Mouse (Mus musculus) cerebellum, adult 9-11 months (tissue): ENCODE data around the gene AI413582.

Experiments used
- DNase-seq: peaks from one replicate; pipeline ENCODE4 v3.0.0; 2022

The AI413582 gene

GRCm38 (mm10) chr17:27555075-27555511, 10.5 kb downstream of the AI413582 start:
- DNase-seq: peak; percentile 76

GRCm38 (mm10) chr17:27554062-27554960, 11.2 kb downstream of the AI413582 start:
- peak; percentile 31 for DNase-seq

GRCm38 (mm10) chr17:27552215-27553201, 13.0 kb downstream of the AI413582 start:
- peak; percentile 70 for DNase-seq

GRCm38 (mm10) chr17:27551393-27551940, 14.1 kb downstream of the AI413582 start:
- DNase-seq: peak; percentile 23

- DNase-seq: peak; percentile 50
Measured at GRCm38 (mm10) chr17:27549234-27549633, 16.3 kb downstream of the AI413582 start.

GRCm38 (mm10) chr17:27547253-27547868, 18.2 kb downstream of the AI413582 start:
- no peak for DNase-seq

- no peak for DNase-seq
Measured at GRCm38 (mm10) chr17:27546574-27547085, 18.9 kb downstream of the AI413582 start.

GRCm38 (mm10) chr17:27545991-27546390, 19.6 kb downstream of the AI413582 start:
- no peak for DNase-seq

GRCm38 (mm10) chr17:27544551-27544950, 21.0 kb downstream of the AI413582 start:
- DNase-seq: no peak

- peak; percentile 53 for DNase-seq
Measured at GRCm38 (mm10) chr17:27541984-27542383, 23.6 kb downstream of the AI413582 start.

GRCm38 (mm10) chr17:27541261-27541660, 24.3 kb downstream of the AI413582 start:
- no peak for DNase-seq

- peak; percentile 86 for DNase-seq
Measured at GRCm38 (mm10) chr17:27534718-27535117, 30.8 kb downstream of the AI413582 start.

- DNase-seq: no peak
Measured at GRCm38 (mm10) chr17:27533354-27533753, 32.2 kb downstream of the AI413582 start.

GRCm38 (mm10) chr17:27532095-27532494, 33.5 kb downstream of the AI413582 start:
- DNase-seq: no peak

- DNase-seq: no peak
Measured at GRCm38 (mm10) chr17:27528767-27529166, 36.8 kb downstream of the AI413582 start.

GRCm38 (mm10) chr17:27528030-27528429, 37.5 kb downstream of the AI413582 start:
- DNase-seq: no peak

- no peak for DNase-seq
Measured at GRCm38 (mm10) chr17:27527188-27527587, 38.4 kb downstream of the AI413582 start.

- DNase-seq: peak; percentile 40
Measured at GRCm38 (mm10) chr17:27523121-27523520, 42.4 kb downstream of the AI413582 start.

- no peak for DNase-seq
Measured at GRCm38 (mm10) chr17:27521303-27521702, 44.3 kb downstream of the AI413582 start, which contains the start of gene Grm4. Gene Grm4 (minus strand): TSS chr17:27521403.

GRCm38 (mm10) chr17:27520557-27520956, 45.0 kb downstream of the AI413582 start:
- DNase-seq: peak; percentile 80

GRCm38 (mm10) chr17:27518700-27519595, 46.6 kb downstream of the AI413582 start:
- no peak for DNase-seq
